Mouse (Mus musculus) cortical plate, adult 2 months (tissue): ENCODE measurements around the gene Trim2. TPM values are rescaled to one million over a fixed set of nuclear protein-coding genes. Genes with fewer than 3 reads are reported as not detected.

Source experiments
- H3K27ac ChIP-seq: fragments of 200-500 bp; 2 replicates; pipeline ENCODE4 v1.5.1; 2012; ENCODE audit warnings: low read length, control low read depth, inconsistent platforms; ENCODE audit not compliant: insufficient read depth
- H3K4me1 ChIP-seq: fragments of 200-500 bp; 2 replicates; pipeline ENCODE4 v1.6.1; 2011; ENCODE audit warnings: low read length; ENCODE audit not compliant: control insufficient read depth, insufficient read depth
- H3K4me3 ChIP-seq: fragments of 200-500 bp; 2 replicates; pipeline ENCODE4 v1.5.1; 2011; ENCODE audit warnings: mild to moderate bottlenecking, low read length, control low read depth; ENCODE audit not compliant: insufficient read depth
- CTCF ChIP-seq: fragments of 200-500 bp; IDR thresholded peaks from 2 replicates; pipeline ENCODE4 v1.5.1; 2011; ENCODE audit warnings: mild to moderate bottlenecking, control low read depth, low read length; ENCODE audit not compliant: insufficient read depth; ENCODE audit errors: extremely low read depth
- POLR2A ChIP-seq: fragments of 200-500 bp; IDR thresholded peaks from 2 replicates; pipeline ENCODE4 v1.6.1; 2011; ENCODE audit warnings: mild to moderate bottlenecking, low read length, control low read depth; ENCODE audit not compliant: insufficient read depth; ENCODE audit errors: extremely low read depth
- polyA plus RNA-seq: library from polyadenylated mRNA; depleted of rRNA; stranded (reverse); fragments of >200 nt; gene quantifications from 2 replicates; pipeline ENCODE4 v1.2.3, GENCODE M21; 2012

The Trim2 gene
- polyA plus RNA-seq, 1 experiment: 87.4 TPM

- peaks cover 11% of the 10 kb centered on the region for H3K4me1 ChIP-seq
- H3K27ac ChIP-seq: peak overlapping the region; percentile 70; the same call in 1 of the 2 replicates
- H3K4me3 ChIP-seq: no peak overlapping the region
- TF ChIP-seq CTCF: no peak
These were observed 99.3 kb downstream of the Trim2 start for GRCm38 (mm10) chr3:84207366-84207765.

GRCm38 (mm10) chr3:84206106-84206505, 100.6 kb downstream of the Trim2 start:
- H3K4me3 ChIP-seq: no peak overlapping the region
- H3K27ac ChIP-seq: 0 out of 2 replicates have a peak overlapping the region, but pooled peaks have one; percentile 51
- TF ChIP-seq CTCF (no peak), POLR2A (no peak)
- peaks cover 11% of the 10 kb centered on the region for H3K4me1 ChIP-seq

DNA sequence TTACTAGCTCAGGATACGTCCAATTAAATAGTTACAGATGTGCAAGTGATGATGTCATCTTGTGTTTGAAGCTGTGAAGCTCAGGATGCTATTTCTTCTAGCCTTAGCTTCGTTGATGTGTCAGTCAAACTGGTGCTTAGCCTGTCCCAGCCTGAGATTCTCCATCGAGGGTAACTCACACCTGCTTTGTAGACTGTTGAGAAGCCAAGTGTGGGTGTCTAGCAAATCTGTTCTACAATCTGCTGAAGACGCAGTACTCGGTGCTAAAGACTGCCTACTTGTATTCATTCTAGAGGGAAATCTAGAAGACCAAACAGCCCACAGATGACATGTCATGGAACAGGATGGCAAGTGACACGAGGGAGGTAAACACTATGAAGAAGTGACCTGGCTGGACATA, 101.0 kb downstream of the Trim2 start:
- no peak for TF ChIP-seq CTCF
- no peak for TF ChIP-seq POLR2A
- H3K4me1 ChIP-seq: peaks cover 12% of the 10 kb centered on the region
- no peak overlapping the region for H3K27ac ChIP-seq
- no peak overlapping the region for H3K4me3 ChIP-seq

- no peak for TF ChIP-seq CTCF
- no peak for TF ChIP-seq POLR2A
- H3K4me1 ChIP-seq: peaks cover 14% of the 10 kb centered on the region
- H3K27ac ChIP-seq: no peak overlapping the region
- H3K4me3 ChIP-seq: no peak overlapping the region
These were observed 102.0 kb downstream of the Trim2 start for GRCm38 (mm10) chr3:84204640-84205039.

- Histone ChIP-seq H3K4me3 (no peak overlapping the region), H3K27ac (no peak overlapping the region), H3K4me1 (peaks cover 4% of the 10 kb centered on the region; the same call in 1 of the 2 replicates)
- no peak for TF ChIP-seq POLR2A
- no peak for TF ChIP-seq CTCF
These were observed 105.9 kb downstream of the Trim2 start for GRCm38 (mm10) chr3:84200559-84201420.

DNA sequence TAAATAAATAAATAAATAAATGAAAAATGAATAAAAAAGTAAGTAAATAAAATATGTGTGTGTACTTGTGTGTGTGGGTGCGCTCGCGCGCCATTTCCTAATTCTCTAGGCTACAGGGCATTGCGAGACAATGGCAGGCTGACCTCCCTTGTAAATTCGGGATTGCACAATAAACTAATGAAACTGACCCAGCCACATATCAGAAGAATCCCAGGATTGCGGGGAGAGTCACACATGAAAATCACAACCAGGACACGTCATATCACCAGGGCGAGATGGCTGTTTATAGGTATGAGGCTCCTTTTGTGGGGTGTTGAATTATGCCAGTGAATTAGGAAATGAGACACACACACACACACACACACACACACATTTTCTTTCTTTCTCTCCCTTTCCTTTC, 107.2 kb downstream of the Trim2 start:
- H3K4me3 ChIP-seq: no peak overlapping the region
- H3K27ac ChIP-seq: no peak overlapping the region
- H3K4me1 ChIP-seq: peaks cover 3% of the 10 kb centered on the region; the same call in 1 of the 2 replicates
- TF ChIP-seq POLR2A (no peak), CTCF (no peak)

GRCm38 (mm10) chr3:84198229-84198628, 108.4 kb downstream of the Trim2 start:
- Histone ChIP-seq H3K4me1 (peaks cover 5% of the 10 kb centered on the region; the same call in 1 of the 2 replicates), H3K27ac (no peak overlapping the region), H3K4me3 (no peak overlapping the region)
- TF ChIP-seq POLR2A: no peak
- TF ChIP-seq CTCF: no peak

- Histone ChIP-seq H3K27ac (no peak overlapping the region), H3K4me3 (no peak overlapping the region), H3K4me1 (peaks cover 3% of the 10 kb centered on the region; the same call in 1 of the 2 replicates)
- TF ChIP-seq CTCF (no peak), POLR2A (no peak)
These were observed 112.8 kb downstream of the Trim2 start for GRCm38 (mm10) chr3:84193881-84194280.

- TF ChIP-seq POLR2A (no peak), CTCF (no peak)
- Histone ChIP-seq H3K4me3 (no peak overlapping the region), H3K4me1 (peaks cover 3% of the 10 kb centered on the region; the same call in 1 of the 2 replicates), H3K27ac (no peak overlapping the region)
These were observed 115.4 kb downstream of the Trim2 start for GRCm38 (mm10) chr3:84191141-84191881.
